Mouse (Mus musculus) cerebellum, postnatal 10 days (tissue): Measurements from ENCODE around the gene Kdf1.
A peak's percentile ranks its signal among the peaks of the same experiment; 100 is the strongest.

Experiments
- DNase-seq, 2 experiments: peaks; one replicate each; pipeline ENCODE4 v3.0.0; 2021; ENCODE audit warnings: mixed read lengths in 2 of 2

The Kdf1 gene

GRCm38 (mm10) chr4:133518601-133519368 is at the start of gene Kdf1:
Gene Kdf1 (plus strand): TSS chr4:133518963.
- DNase-seq = no peak

- no peak for DNase-seq
Measured at GRCm38 (mm10) chr4:133469122-133469521, 49.6 kb upstream of the Kdf1 start.

GRCm38 (mm10) chr4:133471135-133471821 is 47.5 kb upstream of the Kdf1 start:
- no peak for DNase-seq

DNA sequence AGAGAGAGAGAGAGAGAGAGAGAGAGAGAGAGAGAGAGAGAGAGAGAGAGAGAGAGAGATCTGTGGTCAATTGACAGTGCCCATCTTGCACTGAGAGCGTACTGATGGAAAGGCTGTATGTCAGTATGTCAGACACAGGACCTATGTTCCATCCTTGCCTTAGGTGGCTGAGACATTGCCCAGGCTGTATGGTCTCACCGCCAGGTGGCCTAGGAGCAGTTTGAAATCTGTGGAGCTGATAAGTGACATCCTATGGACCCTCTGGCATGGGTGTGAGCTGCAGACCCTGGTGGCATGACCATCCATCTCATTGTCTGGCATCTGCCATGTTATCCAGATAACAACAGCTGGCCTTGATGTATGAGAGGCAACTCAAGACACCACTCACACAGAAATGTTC is 44.9 kb upstream of the Kdf1 start:
- DNase-seq = peak in 1 of 2 experiments; percentile 24

GRCm38 (mm10) chr4:133479458-133480184 is 39.1 kb upstream of the Kdf1 start, which contains the start of gene Tent5b:
Gene Tent5b (plus strand): TSS chr4:133480132.
- DNase-seq = peak; percentile 98

DNA sequence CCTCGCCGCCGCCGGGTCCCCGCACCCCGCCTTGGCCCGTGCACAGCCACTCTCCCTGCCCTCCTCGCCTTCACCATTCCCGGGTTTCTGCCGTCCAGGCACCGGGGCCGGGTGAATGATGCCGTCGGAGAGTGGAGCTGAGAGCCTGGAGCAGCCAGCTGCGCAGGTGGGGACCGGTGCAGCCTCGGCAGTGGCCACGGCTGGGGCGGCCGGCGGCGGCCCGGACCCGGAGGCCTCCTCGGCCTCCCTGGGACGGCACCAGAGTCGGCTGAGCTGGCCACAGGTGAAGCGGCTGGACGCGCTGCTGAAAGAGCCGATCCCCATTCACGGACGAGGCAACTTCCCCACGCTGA is 38.6 kb upstream of the Kdf1 start:
- DNase-seq = no peak

DNA sequence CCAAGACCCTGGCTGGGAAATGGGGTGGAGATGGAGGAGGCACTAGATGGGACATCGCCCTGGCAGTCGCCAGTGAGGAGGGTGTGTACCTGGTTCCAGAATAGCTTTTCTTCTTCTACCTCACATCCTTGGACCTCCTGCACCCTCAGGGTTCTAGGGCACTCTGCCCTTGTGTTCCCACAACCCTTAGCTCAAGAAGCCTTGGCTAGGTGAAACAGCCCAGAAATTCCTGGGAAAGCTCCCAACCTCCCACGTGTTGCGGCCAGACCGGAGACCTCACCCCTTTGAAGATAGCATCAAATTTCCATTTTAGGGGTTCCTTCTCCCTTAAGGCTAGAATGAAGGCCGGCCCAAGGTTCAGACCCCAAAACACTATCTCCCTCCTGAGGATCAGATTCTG is 38.0 kb upstream of the Kdf1 start:
- no peak for DNase-seq

- no peak for DNase-seq
Measured at GRCm38 (mm10) chr4:133481488-133481887, 37.3 kb upstream of the Kdf1 start.

- DNase-seq = no peak
Measured at GRCm38 (mm10) chr4:133482479-133482878, 36.3 kb upstream of the Kdf1 start.

GRCm38 (mm10) chr4:133484266-133485025 is 34.3 kb upstream of the Kdf1 start:
- DNase-seq = no peak

DNA sequence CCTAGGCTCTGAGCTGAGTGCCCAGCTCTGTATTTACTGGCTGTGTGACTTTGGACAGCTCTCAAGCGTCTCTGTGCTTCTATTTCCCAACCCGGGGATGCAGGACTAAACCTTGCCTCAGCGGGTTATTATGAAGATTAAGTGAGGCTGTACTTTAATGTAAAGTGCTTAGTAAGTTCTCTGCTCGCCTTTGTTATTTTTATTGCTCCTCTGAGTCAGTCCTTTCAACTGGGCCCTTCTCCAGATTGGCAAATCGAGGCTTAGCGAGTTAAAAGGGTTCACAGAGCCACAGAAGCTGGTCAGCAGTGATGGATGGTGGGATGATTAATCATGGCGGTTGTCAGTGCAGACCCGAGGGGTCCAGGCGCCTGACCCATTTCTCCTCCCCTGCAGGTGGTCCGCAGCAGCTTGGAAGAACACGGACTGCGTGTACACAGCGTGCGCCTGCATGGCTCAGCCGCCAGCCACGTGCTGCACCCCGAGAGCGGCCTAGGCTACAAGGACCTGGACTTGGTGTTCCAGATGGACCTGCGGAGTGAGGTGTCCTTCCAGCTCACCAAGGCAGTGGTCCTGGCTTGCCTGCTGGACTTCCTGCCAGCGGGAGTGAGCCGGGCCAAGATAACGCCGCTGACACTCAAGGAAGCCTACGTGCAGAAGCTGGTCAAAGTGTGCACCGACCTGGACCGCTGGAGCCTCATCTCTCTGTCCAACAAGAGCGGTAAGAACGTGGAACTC is 32.9 kb upstream of the Kdf1 start:
- peak; percentile 57 to 70 for DNase-seq

- DNase-seq = peak; percentile 51 to 65
Measured at GRCm38 (mm10) chr4:133486673-133487357, 31.9 kb upstream of the Kdf1 start.

- DNase-seq = peak in 1 of 2 experiments; percentile 16
Measured at GRCm38 (mm10) chr4:133488619-133489392, 30.0 kb upstream of the Kdf1 start.

GRCm38 (mm10) chr4:133489489-133490245 is 29.1 kb upstream of the Kdf1 start:
- peak in 1 of 2 experiments; percentile 52 for DNase-seq

DNA sequence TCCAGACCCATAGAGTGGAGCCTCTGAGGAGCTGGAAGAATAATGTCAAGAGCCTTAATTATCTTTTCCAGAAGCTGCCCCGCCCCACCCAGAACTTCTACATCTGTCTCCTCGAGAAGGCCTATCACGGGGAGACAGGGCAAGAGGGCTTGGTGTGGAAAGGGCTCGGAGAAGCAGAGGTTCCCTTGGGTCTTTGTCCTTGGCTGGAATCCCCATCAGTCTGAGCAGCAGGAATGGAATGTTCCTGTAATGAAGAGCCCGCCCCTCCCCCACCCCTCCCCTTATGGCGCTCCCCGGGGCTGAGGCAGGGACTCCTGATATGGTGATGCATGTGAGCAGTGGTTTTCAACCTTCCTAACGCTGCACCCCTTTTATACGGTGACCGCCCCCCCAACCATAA is 27.0 kb upstream of the Kdf1 start:
- DNase-seq = peak in 1 of 2 experiments; percentile 5

- DNase-seq = no peak
Measured at GRCm38 (mm10) chr4:133493895-133494294, 24.9 kb upstream of the Kdf1 start.

DNA sequence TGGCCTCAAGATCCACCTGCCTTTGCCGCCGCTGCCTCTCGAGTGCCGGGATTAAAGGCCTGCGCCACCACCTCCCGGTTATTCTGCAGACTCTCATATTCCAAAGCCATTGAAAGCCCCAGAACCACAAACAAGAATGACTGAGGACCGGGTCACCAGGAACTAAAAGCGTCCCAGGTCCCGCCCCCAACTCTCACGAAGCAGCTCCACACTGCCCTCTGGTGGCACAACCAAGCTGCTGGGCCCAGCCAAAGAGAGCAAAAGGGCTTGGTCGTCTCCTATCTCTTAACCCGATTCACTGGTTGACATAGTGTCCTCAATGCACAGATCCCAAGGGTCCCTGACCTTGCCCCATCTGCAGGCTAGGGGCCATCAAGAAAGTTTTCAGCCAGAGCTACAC is 24.3 kb upstream of the Kdf1 start:
- DNase-seq = peak; percentile 95 to 98

DNA sequence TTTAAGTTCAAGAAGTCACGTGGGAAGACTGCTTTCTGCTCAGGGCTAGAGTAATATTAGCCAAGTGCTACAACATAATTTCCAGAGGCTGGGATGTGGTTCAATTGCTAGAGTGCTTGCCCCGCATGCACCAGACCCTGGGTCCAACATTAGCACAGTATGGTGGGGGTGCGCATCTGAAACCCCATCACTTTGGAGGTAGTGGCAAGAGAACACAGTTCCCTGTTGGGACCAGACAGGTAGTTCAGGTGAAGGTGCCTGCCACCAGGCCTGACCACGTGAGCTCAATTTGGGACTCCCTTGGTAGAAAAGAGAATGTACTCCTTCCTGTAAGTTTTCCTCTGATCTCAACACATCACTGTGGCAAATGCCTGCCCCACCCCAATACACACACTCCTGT is 23.9 kb upstream of the Kdf1 start:
- no peak for DNase-seq

GRCm38 (mm10) chr4:133495711-133496110 is 23.1 kb upstream of the Kdf1 start:
- peak; percentile 86 for DNase-seq
